In genomic region chr2:145612937-145613336, GRCm38 (mm10) we compare ENCODE assay signal across 10 mouse cellular contexts.
DNase-seq lines count a peak whose midpoint lies in the region; ATAC-seq and TF ChIP-seq lines count a peak whose summit lies in the region.
"Had no signal": no experiment of that assay in that cellular context is flagged by ENCODE, and none has a peak within 500 bp of the region (broad histone marks: within the 10 kb centered on the region; RNA-seq: fewer than 3 reads in every experiment).

No protein-coding gene starts in this region.

- no peaks in the 10 kb centered on the region for H3K4me1 ChIP-seq in kidney, embryonic 16.5 days (ENCODE audit: insufficient read depth, low read length)
- no peaks in the 10 kb centered on the region for H3K4me1 ChIP-seq in ES-E14 (ENCODE audit: control insufficient read depth in 2 of 2, insufficient read depth in 2 of 2, low read length in 2 of 2, poor library complexity in 1 of 2)
- H3K4me1 ChIP-seq: liver, embryonic 15.5 days had no signal

- in situ Hi-C loops in ES-E14 (cut with MboI; ENCODE audit: low sequenced_read_pairs in 2 of 2, unreplicated experiment in 2 of 2), result no loop called here

- no peak overlapping the region for H3K27ac ChIP-seq in kidney, embryonic 16.5 days (ENCODE audit: low read length)
- no peak overlapping the region for H3K27ac ChIP-seq in ES-E14 (ENCODE audit: insufficient read depth, low read depth, low read length, poor library complexity, severe bottlenecking)
- H3K27ac ChIP-seq: liver, embryonic 15.5 days had no signal

- H3K9me3 ChIP-seq in kidney, embryonic 16.5 days (ENCODE audit: low read length), result no peaks in the 10 kb centered on the region
- no peaks in the 10 kb centered on the region for H3K9me3 ChIP-seq in ES-E14 (ENCODE audit: control insufficient read depth, insufficient read depth, low read depth, low read length)
- H3K9me3 ChIP-seq: kidney, embryonic 15.5 days; liver, embryonic 15.5 days had no signal

- 71% methylated on average over 8 of the region's 8 CpGs for WGBS in kidney, embryonic 16.5 days

- no peak overlapping the region for H3K4me3 ChIP-seq in kidney, embryonic 16.5 days (ENCODE audit: low read length)
- no peak overlapping the region for H3K4me3 ChIP-seq in ES-E14 (ENCODE audit: insufficient read depth in 1 of 2, low read depth in 1 of 2, low read length in 2 of 2, poor library complexity in 1 of 2, severe bottlenecking in 1 of 2)
- H3K4me3 ChIP-seq: kidney, embryonic 15.5 days; liver, embryonic 15.5 days; myocyte had no signal

- no peak overlapping the region for H3K9ac ChIP-seq in kidney, embryonic 16.5 days (replicated peaks; ENCODE audit: low read length)
- H3K9ac ChIP-seq in ES-E14 (ENCODE audit: insufficient read depth, low read depth, low read length, poor library complexity, severe bottlenecking), result no peak overlapping the region
- H3K9ac ChIP-seq: kidney, embryonic 15.5 days; liver, embryonic 15.5 days had no signal

- peak; percentile 40 to 41 for DNase-seq in kidney, postnatal 4 days
- peak; percentile 63 for DNase-seq in ES-E14 (ENCODE audit: low read depth, low spot score)
- DNase-seq in adrenal gland, adult 2 months, result peak; percentile 6
- peak; percentile 24 for DNase-seq in lung, postnatal 14 days
- no peak for DNase-seq in frontal cortex, adult 2 months (ENCODE audit: extremely low spot score in 1 of 2, low spot score in 1 of 2)
- no peak for DNase-seq in gastrocnemius, adult 18-20 months (ENCODE audit: low spot score)

- ATAC-seq in kidney, embryonic 16.5 days (ENCODE audit: low FRiP score, low TSS enrichment), result no peak

- no peaks in the 10 kb centered on the region for H3K27me3 ChIP-seq in kidney, embryonic 16.5 days (ENCODE audit: insufficient read depth, low read length)
- H3K27me3 ChIP-seq: kidney, embryonic 15.5 days; liver, embryonic 15.5 days had no signal

- H3K4me2 ChIP-seq in kidney, embryonic 16.5 days (replicated peaks; ENCODE audit: low read depth, low read length), result no peak overlapping the region
- H3K4me2 ChIP-seq: kidney, embryonic 15.5 days; liver, embryonic 15.5 days had no signal

- H3K36me3 ChIP-seq in kidney, embryonic 16.5 days (ENCODE audit: insufficient read depth, low read length), result no peaks in the 10 kb centered on the region
- no peaks in the 10 kb centered on the region for H3K36me3 ChIP-seq in ES-E14 (ENCODE audit: control insufficient read depth, insufficient read depth, low read length, poor library complexity, severe bottlenecking)
- H3K36me3 ChIP-seq: kidney, embryonic 15.5 days; liver, embryonic 15.5 days had no signal

TF ChIP-seq in ES-E14, 5 proteins besides CTCF, POLR2A, EP300 and RAD21:
- TF ChIP-seq ZNF384 (IDR thresholded peaks at IDR 0.05; ENCODE audit: low read depth, low read length), result no peak
- no peak for TF ChIP-seq ZC3H11A (IDR thresholded peaks at IDR 0.05; ENCODE audit: borderline replicate concordance, low read depth, low read length)
- no peak for TF ChIP-seq HCFC1 (IDR thresholded peaks at IDR 0.05; ENCODE audit: borderline replicate concordance, insufficient read depth, low read length)
- TF ChIP-seq MAFK (IDR thresholded peaks at IDR 0.05; ENCODE audit: insufficient read depth, low read depth, low read length), result no peak
- TF ChIP-seq CHD2 (IDR thresholded peaks at IDR 0.05; ENCODE audit: low read depth, low read length), result no peak

Comparison
In these comparisons a context has a peak if more than half of its experiments do, and no peak if none do; other contexts are left out.
1. DNase-seq: peak in kidney, postnatal 4 days (2 of 2), ES-E14 (single experiment), adrenal gland, adult 2 months (single experiment) and lung, postnatal 14 days (single experiment); none in frontal cortex, adult 2 months (0 of 2) and gastrocnemius, adult 18-20 months (single experiment).